Mouse (Mus musculus) fibroblast of lung, adult 2 months (primary cell): ENCODE measurements around the gene Klf7.
A peak's percentile ranks its signal among the peaks of the same experiment; 100 is the strongest.
"Not testable (repeated sequence)": the region's sequence is repeated elsewhere in the genome, so short reads cannot be mapped to it uniquely, and the experiment has no call there.

Source experiments
- DNase-seq: peaks from one replicate; pipeline ENCODE4 v3.0.0-alpha.2; 2011; ENCODE audit warnings: low read depth

Klf7 gene

GRCm38 (mm10) chr1:64121559-64122465 is at the start of gene Klf7:
Gene Klf7, minus strand, starts transcription at chr1:64122282.
- peak; percentile 100 for DNase-seq

- DNase-seq, result no peak
Measured at GRCm38 (mm10) chr1:64164526-64165062, 42.5 kb upstream of the Klf7 start.

GRCm38 (mm10) chr1:64158766-64159165 is 36.7 kb upstream of the Klf7 start:
- no peak for DNase-seq

GRCm38 (mm10) chr1:64149185-64149584 is 27.1 kb upstream of the Klf7 start:
- DNase-seq, result no peak

GRCm38 (mm10) chr1:64142691-64143445 is 20.8 kb upstream of the Klf7 start:
- DNase-seq, result no peak

GRCm38 (mm10) chr1:64134439-64134838 is 12.4 kb upstream of the Klf7 start:
- DNase-seq, result no peak

- no peak for DNase-seq
Measured at GRCm38 (mm10) chr1:64126822-64127221, 4.7 kb upstream of the Klf7 start.

- no peak for DNase-seq
Measured at GRCm38 (mm10) chr1:64122466-64122830, 366 bp upstream of the Klf7 start.

GRCm38 (mm10) chr1:64120811-64121515 is 1.1 kb downstream of the Klf7 start:
- no peak for DNase-seq

GRCm38 (mm10) chr1:64120421-64120810 is 1.7 kb downstream of the Klf7 start:
- DNase-seq, result no peak

- no peak for DNase-seq
Measured at GRCm38 (mm10) chr1:64119851-64120250, 2.2 kb downstream of the Klf7 start.

GRCm38 (mm10) chr1:64119358-64119794 is 2.7 kb downstream of the Klf7 start:
- DNase-seq, result no peak

- peak; percentile 81 for DNase-seq
Measured at GRCm38 (mm10) chr1:64118285-64119170, 3.6 kb downstream of the Klf7 start.

GRCm38 (mm10) chr1:64117478-64118284 is 4.4 kb downstream of the Klf7 start:
- DNase-seq, result no peak

GRCm38 (mm10) chr1:64116746-64117455 is 5.2 kb downstream of the Klf7 start:
- DNase-seq, result no peak

- DNase-seq, result no peak
Measured at GRCm38 (mm10) chr1:64114579-64114978, 7.5 kb downstream of the Klf7 start.

GRCm38 (mm10) chr1:64108653-64109052 is 13.4 kb downstream of the Klf7 start:
- DNase-seq, result not testable (repeated sequence)

GRCm38 (mm10) chr1:64107526-64107925 is 14.6 kb downstream of the Klf7 start:
- DNase-seq, result no peak

- DNase-seq, result no peak
Measured at GRCm38 (mm10) chr1:64106127-64106526, 16.0 kb downstream of the Klf7 start.
